ENCODE assay signal across 18 mouse cellular contexts in the genomic region with DNA sequence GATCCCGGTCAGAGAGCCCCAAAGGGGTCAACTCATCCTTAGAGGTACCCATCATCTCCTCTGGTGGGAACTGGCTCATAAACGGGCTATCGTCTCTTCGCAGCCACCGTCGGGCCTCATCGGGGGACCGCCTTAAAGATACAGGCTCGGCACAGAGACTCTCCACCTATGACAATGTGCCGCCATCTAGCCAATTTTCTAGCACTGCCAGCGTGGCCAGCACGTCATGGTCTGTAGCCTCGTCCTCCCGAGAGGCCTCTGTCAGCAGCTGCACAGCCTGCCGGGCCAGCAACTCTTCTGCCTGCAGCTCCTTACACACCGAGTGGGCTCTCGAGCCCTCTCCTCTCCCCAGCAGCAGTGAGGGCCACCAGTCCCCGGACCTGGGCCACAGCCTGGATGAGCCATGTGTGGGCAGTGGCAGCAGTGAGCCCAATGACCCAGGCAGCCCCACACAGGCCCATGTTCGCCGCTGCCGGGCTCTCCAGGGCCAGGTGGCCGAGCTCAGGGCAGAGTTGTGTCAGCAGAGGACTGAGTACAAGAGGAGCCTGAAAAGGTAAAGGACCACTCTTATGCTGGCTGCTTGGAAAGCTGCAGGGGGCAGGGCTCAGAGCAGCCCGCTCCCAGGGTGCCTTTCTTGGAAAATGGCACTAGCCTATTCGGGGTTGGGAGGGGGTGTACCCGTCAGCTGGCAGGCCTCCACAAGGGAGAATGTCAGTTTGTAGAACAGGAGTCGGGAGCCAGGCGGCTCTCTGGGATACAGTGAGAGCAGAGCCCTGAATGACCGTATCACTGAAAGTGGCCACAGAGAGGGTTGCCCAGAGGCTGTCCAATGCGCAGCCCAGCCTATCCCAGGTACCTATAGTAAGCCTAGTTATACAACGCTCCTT.
DNase-seq lines count a peak whose midpoint lies in the region; ATAC-seq and TF ChIP-seq lines count a peak whose summit lies in the region.
"Had no signal": no experiment of that assay in that cellular context is flagged by ENCODE, and none has a peak within 500 bp of the region (broad histone marks: within the 10 kb centered on the region; RNA-seq: fewer than 3 reads in every experiment).

No protein-coding gene starts in this region.

- no peaks in the 10 kb centered on the region for H3K36me3 ChIP-seq in forebrain, embryonic 14.5 days (ENCODE audit: control insufficient read depth, insufficient read depth, low read length)
- no peaks in the 10 kb centered on the region for H3K36me3 ChIP-seq in forebrain, embryonic 15.5 days
- H3K36me3 ChIP-seq in liver, embryonic 11.5 days (ENCODE audit: control insufficient read depth, insufficient read depth, low read length): no peaks in the 10 kb centered on the region; the same call in 1 of the 2 replicates
- 0 out of 2 replicates have a peak, but pooled peaks cover 5% of the 10 kb centered on the region for H3K36me3 ChIP-seq in liver, embryonic 12.5 days
- no peaks in the 10 kb centered on the region for H3K36me3 ChIP-seq in hindbrain, embryonic 13.5 days
- no peaks in the 10 kb centered on the region for H3K36me3 ChIP-seq in midbrain, postnatal 0 days (ENCODE audit: insufficient read depth, low read length)
- H3K36me3 ChIP-seq: heart, embryonic 13.5 days; limb, embryonic 13.5 days had no signal

- no peaks in the 10 kb centered on the region for H3K27me3 ChIP-seq in forebrain, embryonic 14.5 days (replicated peaks; ENCODE audit: control insufficient read depth, insufficient read depth, low read length)
- no peaks in the 10 kb centered on the region for H3K27me3 ChIP-seq in forebrain, embryonic 15.5 days
- no peaks in the 10 kb centered on the region for H3K27me3 ChIP-seq in liver, embryonic 11.5 days (replicated peaks; ENCODE audit: control insufficient read depth, insufficient read depth, low read length)
- H3K27me3 ChIP-seq in liver, embryonic 12.5 days (replicated peaks): peaks cover 20% of the 10 kb centered on the region; the same call in 1 of the 2 replicates
- H3K27me3 ChIP-seq in hindbrain, embryonic 13.5 days: peaks cover 4% of the 10 kb centered on the region; the same call in 1 of the 2 replicates
- H3K27me3 ChIP-seq in midbrain, postnatal 0 days (ENCODE audit: insufficient read depth, low read length): no peaks in the 10 kb centered on the region; the same call in 1 of the 2 replicates

- TF ChIP-seq CTCF in midbrain, postnatal 0 days (IDR thresholded peaks at IDR 0.05): no peak

- H3K4me2 ChIP-seq in forebrain, embryonic 14.5 days (ENCODE audit: low read length): no peak overlapping the region
- no peak overlapping the region for H3K4me2 ChIP-seq in forebrain, embryonic 15.5 days (replicated peaks)
- no peak overlapping the region for H3K4me2 ChIP-seq in liver, embryonic 11.5 days
- no peak overlapping the region for H3K4me2 ChIP-seq in liver, embryonic 12.5 days
- H3K4me2 ChIP-seq in hindbrain, embryonic 13.5 days: no peak overlapping the region
- H3K4me2 ChIP-seq in midbrain, postnatal 0 days (ENCODE audit: low read depth, low read length, poor library complexity, severe bottlenecking): no peak overlapping the region
- H3K4me2 ChIP-seq: heart, embryonic 13.5 days; limb, embryonic 13.5 days had no signal

- DNase-seq in forebrain, embryonic 14.5 days (ENCODE audit: low spot score): peak; percentile 39
- DNase-seq in liver, embryonic 11.5 days (ENCODE audit: low spot score): peak; percentile 23
- DNase-seq in midbrain, postnatal 0 days (ENCODE audit: low spot score): peak; percentile 36
- DNase-seq in thymus, adult 18-20 months: no peak
- DNase-seq: adrenal gland, adult 2 months; cerebellum, adult 9-11 months; kidney, postnatal 25 days; lung, adult 18-20 months; retina, postnatal 1 day had no signal

- no peak overlapping the region for H3K4me3 ChIP-seq in forebrain, embryonic 14.5 days (ENCODE audit: low read depth, low read length)
- H3K4me3 ChIP-seq in forebrain, embryonic 15.5 days: no peak overlapping the region
- H3K4me3 ChIP-seq in liver, embryonic 11.5 days (ENCODE audit: low read depth, low read length): no peak overlapping the region
- H3K4me3 ChIP-seq in liver, embryonic 12.5 days: no peak overlapping the region
- no peak overlapping the region for H3K4me3 ChIP-seq in hindbrain, embryonic 13.5 days
- no peak overlapping the region for H3K4me3 ChIP-seq in midbrain, postnatal 0 days (ENCODE audit: low read depth, low read length)
- H3K4me3 ChIP-seq: heart, embryonic 13.5 days; limb, embryonic 13.5 days; myocyte had no signal

- WGBS in forebrain, embryonic 14.5 days: 81% methylated on average over 30 of the region's 30 CpGs
- 72% methylated on average over 30 of the region's 30 CpGs for WGBS in forebrain, embryonic 15.5 days
- 86% methylated on average over 30 of the region's 30 CpGs for WGBS in liver, embryonic 11.5 days
- 77% methylated on average over 30 of the region's 30 CpGs for WGBS in liver, embryonic 12.5 days (ENCODE audit: insufficient replicate concordance)
- 63% methylated on average over 30 of the region's 30 CpGs for WGBS in hindbrain, embryonic 13.5 days
- WGBS in midbrain, postnatal 0 days: 69% methylated on average over 30 of the region's 30 CpGs

- no peaks in the 10 kb centered on the region for H3K9me3 ChIP-seq in forebrain, embryonic 14.5 days (replicated peaks; ENCODE audit: control insufficient read depth, low read length)
- no peaks in the 10 kb centered on the region for H3K9me3 ChIP-seq in forebrain, embryonic 15.5 days
- no peaks in the 10 kb centered on the region for H3K9me3 ChIP-seq in liver, embryonic 11.5 days (ENCODE audit: control insufficient read depth, low read length)
- H3K9me3 ChIP-seq in liver, embryonic 12.5 days (replicated peaks): no peaks in the 10 kb centered on the region
- no peaks in the 10 kb centered on the region for H3K9me3 ChIP-seq in hindbrain, embryonic 13.5 days
- no peaks in the 10 kb centered on the region for H3K9me3 ChIP-seq in midbrain, postnatal 0 days (ENCODE audit: low read length)
- H3K9me3 ChIP-seq: heart, embryonic 13.5 days; limb, embryonic 13.5 days had no signal

- H3K27ac ChIP-seq in forebrain, embryonic 14.5 days (ENCODE audit: low read depth, low read length): no peak overlapping the region
- no peak overlapping the region for H3K27ac ChIP-seq in forebrain, embryonic 15.5 days (replicated peaks)
- no peak overlapping the region for H3K27ac ChIP-seq in liver, embryonic 11.5 days (ENCODE audit: low read depth, low read length)
- H3K27ac ChIP-seq in liver, embryonic 12.5 days: no peak overlapping the region
- H3K27ac ChIP-seq in hindbrain, embryonic 13.5 days: peak overlapping the region; percentile 67
- H3K27ac ChIP-seq in midbrain, postnatal 0 days (ENCODE audit: low read depth, low read length): no peak overlapping the region
- H3K27ac ChIP-seq: heart, embryonic 13.5 days; limb, embryonic 13.5 days; macrophage; stomach, postnatal 0 days had no signal

- no peak for ATAC-seq in forebrain, embryonic 14.5 days
- ATAC-seq in forebrain, embryonic 15.5 days (replicated peaks): no peak
- no peak for ATAC-seq in liver, embryonic 11.5 days (replicated peaks; ENCODE audit: low FRiP score)
- no peak for ATAC-seq in liver, embryonic 12.5 days
- peak; percentile 17; the same call in 1 of the 2 replicates for ATAC-seq in hindbrain, embryonic 13.5 days (ENCODE audit: low FRiP score)
- ATAC-seq in midbrain, postnatal 0 days (ENCODE audit: low FRiP score): no peak
- no peak for ATAC-seq in frontal cortex, adult (ENCODE audit: low TSS enrichment)

- no peak overlapping the region for H3K9ac ChIP-seq in forebrain, embryonic 14.5 days (ENCODE audit: low read length)
- H3K9ac ChIP-seq in forebrain, embryonic 15.5 days (replicated peaks): no peak overlapping the region
- H3K9ac ChIP-seq in liver, embryonic 11.5 days (ENCODE audit: low read depth, low read length): no peak overlapping the region
- no peak overlapping the region for H3K9ac ChIP-seq in liver, embryonic 12.5 days
- H3K9ac ChIP-seq in hindbrain, embryonic 13.5 days: peak overlapping the region; percentile 59
- no peak overlapping the region for H3K9ac ChIP-seq in midbrain, postnatal 0 days (replicated peaks; ENCODE audit: low read length, poor library complexity, severe bottlenecking)
- H3K9ac ChIP-seq: heart, embryonic 13.5 days; limb, embryonic 13.5 days had no signal

- H3K4me1 ChIP-seq in forebrain, embryonic 14.5 days (ENCODE audit: control insufficient read depth, insufficient read depth, low read length): no peaks in the 10 kb centered on the region
- peaks cover 9% of the 10 kb centered on the region for H3K4me1 ChIP-seq in forebrain, embryonic 15.5 days
- H3K4me1 ChIP-seq in liver, embryonic 11.5 days (replicated peaks; ENCODE audit: control insufficient read depth, insufficient read depth, low read length): peaks cover 22% of the 10 kb centered on the region
- H3K4me1 ChIP-seq in liver, embryonic 12.5 days: peaks cover 24% of the 10 kb centered on the region
- peaks cover 35% of the 10 kb centered on the region for H3K4me1 ChIP-seq in hindbrain, embryonic 13.5 days (replicated peaks)
- H3K4me1 ChIP-seq in midbrain, postnatal 0 days (ENCODE audit: insufficient read depth, low read length): 0 out of 2 replicates have a peak, but pooled peaks cover 3% of the 10 kb centered on the region

Comparison
In these comparisons a context has a peak if more than half of its experiments do, and no peak if none do; other contexts are left out.
1. DNase-seq: peak in forebrain, embryonic 14.5 days (single experiment), liver, embryonic 11.5 days (single experiment) and midbrain, postnatal 0 days (single experiment); none in thymus, adult 18-20 months (0 of 2).